Mouse (Mus musculus): ENCODE measurements around the gene Prune2. TPM values are rescaled to one million over a fixed set of nuclear protein-coding genes. Genes with fewer than 3 reads are reported as not detected.
"Not testable (repeated sequence)": the region's sequence is repeated elsewhere in the genome, so short reads cannot be mapped to it uniquely, and the experiment has no call there.

The Prune2 gene
- polyA plus RNA-seq, 1 experiment from 2014 or later, result 8.4 TPM

DNA sequence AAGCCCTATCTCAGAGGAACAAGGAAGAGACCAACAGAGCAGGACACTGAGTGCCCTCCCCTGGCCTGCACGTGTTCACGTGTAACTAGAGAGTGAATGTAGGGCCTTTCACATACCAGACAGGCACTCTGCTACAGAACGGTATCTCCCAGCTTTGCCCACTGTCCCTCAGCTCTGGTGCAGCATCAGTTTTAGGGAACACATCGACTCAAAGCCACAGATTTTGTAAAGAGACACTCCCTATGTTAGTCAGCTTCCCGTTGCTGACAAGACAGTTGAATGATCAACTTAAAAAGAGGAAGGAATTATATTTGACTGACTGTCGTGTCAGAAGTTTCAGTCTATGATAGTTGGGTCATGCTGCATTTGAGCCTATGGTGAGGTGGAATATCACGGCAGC is 210.4 kb downstream of the Prune2 start:
- Histone ChIP-seq H3K4me3 (no peak overlapping the region), H3K36me3 (no peaks in the 10 kb centered on the region), H3K4me2 (no peak overlapping the region), H3K4me1 (replicated peaks) (no peaks in the 10 kb centered on the region), H3K9me3 (no peaks in the 10 kb centered on the region), H3K27me3 (no peaks in the 10 kb centered on the region), H3K27ac (replicated peaks) (no peak overlapping the region), H3K9ac (no peak overlapping the region)
- ATAC-seq (ENCODE audit: low read depth), result no peak
- WGBS, result 90% methylated on average over 7 of the region's 7 CpGs

DNA sequence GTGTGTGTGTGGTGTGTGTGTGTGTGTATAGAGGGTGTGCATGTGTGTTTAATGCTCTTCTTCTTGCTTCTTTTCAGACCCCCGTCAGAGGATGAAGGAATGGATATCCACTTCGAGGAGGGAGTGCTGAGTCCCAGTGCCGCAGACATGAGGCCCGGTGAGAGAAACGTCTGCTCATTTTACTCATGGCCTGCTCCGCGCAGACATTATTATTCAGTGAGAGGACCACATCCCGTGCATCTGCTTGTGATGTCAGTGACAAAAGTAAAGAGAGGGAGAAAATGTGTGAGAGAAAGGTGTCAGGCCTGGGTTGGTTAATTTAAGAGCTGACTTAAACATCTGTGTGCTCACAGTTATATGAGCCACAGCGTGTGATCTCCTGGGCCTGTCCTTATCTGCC is 212.3 kb downstream of the Prune2 start:
- H3K36me3 ChIP-seq, result no peaks in the 10 kb centered on the region
- H3K9ac ChIP-seq, result no peak overlapping the region
- ATAC-seq (ENCODE audit: low read depth), result no peak
- 77% methylated on average over 9 of the region's 9 CpGs for WGBS
- no peak overlapping the region for H3K4me2 ChIP-seq
- no peak overlapping the region for H3K4me3 ChIP-seq
- no peaks in the 10 kb centered on the region for H3K27me3 ChIP-seq
- H3K4me1 ChIP-seq (replicated peaks), result no peaks in the 10 kb centered on the region
- H3K9me3 ChIP-seq, result no peaks in the 10 kb centered on the region
- no peak overlapping the region for H3K27ac ChIP-seq (replicated peaks)

DNA sequence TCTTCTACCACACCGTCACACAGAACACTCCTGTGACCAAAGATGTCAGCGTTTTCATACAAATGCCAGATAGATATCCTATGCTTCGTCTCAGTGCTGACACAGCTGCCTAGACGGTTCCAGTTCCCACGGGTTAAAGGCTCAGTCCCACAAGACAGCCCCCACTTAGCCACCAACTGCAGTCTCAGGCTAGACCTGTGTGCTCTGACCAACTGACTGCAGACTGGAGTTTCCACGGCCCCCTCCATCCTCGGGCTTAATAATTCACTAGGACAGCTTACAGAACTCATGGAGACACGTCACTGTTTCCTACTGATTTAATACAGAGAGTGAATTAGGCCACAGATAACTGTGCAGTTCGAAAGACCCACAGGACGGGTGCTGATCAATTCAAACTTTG is 213.8 kb downstream of the Prune2 start:
- Histone ChIP-seq H3K4me2 (no peak overlapping the region), H3K27me3 (no peaks in the 10 kb centered on the region), H3K9ac (no peak overlapping the region), H3K27ac (replicated peaks) (no peak overlapping the region), H3K36me3 (no peaks in the 10 kb centered on the region), H3K9me3 (no peaks in the 10 kb centered on the region), H3K4me3 (no peak overlapping the region), H3K4me1 (replicated peaks) (no peaks in the 10 kb centered on the region)
- ATAC-seq (ENCODE audit: low read depth), result no peak
- WGBS, result 73% methylated on average over 10 of the region's 10 CpGs

- not testable (repeated sequence) for H3K4me2 ChIP-seq; H3K9me3 ChIP-seq; H3K4me1 ChIP-seq (replicated peaks); H3K27ac ChIP-seq (replicated peaks); H3K4me3 ChIP-seq; ATAC-seq (ENCODE audit: low read depth); H3K9ac ChIP-seq; H3K27me3 ChIP-seq; H3K36me3 ChIP-seq
- WGBS, result 85% methylated on average over 2 of the region's 2 CpGs
Measured at GRCm38 (mm10) chr19:17174501-17174900, 218.6 kb downstream of the Prune2 start.

DNA sequence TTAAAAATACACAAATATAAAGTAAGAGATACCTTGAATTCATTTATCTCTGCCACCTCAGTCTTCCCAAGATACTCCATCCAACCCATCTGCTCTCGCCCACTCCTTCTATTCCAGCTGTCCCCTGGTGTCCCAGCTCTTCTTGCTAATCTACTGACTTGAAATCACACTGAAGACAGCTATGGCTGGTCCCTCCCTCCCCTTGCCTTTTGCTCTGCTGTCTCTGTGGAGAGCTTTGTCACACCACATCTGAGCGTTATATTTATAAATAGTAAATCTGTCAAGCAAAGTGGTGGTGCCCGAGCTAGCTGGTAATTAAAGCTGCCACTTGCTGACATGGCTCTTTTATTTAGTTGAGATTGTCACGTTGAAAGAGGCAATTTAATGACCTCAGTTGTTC is 224.6 kb downstream of the Prune2 start:
- 10% methylated on average over 4 of the region's 4 CpGs for WGBS
- ATAC-seq (ENCODE audit: low read depth), result no peak

DNA sequence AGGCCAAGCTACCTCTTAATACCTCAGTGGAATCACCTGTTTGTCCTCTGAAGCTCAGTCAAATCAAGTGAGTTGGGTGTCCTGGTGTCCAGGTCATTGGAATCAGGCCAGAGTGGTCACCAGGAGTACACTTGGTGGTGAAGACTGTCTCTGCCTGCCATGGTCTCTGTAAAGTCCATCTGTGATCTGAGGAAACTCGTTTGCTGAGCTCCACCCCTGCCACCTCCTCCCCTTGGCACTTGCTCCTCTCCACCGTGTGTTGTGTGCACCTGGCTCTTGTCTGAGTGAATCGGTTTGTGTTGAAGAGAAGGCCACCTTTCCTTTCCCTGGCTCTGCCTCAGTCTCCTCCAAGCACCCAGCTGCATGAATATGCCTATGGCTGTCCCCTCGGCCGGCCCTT is 238.8 kb downstream of the Prune2 start:
- Histone ChIP-seq H3K4me3 (no peak overlapping the region), H3K27me3 (no peaks in the 10 kb centered on the region), H3K36me3 (no peaks in the 10 kb centered on the region), H3K4me2 (no peak overlapping the region), H3K9ac (no peak overlapping the region), H3K27ac (replicated peaks) (no peak overlapping the region), H3K4me1 (replicated peaks) (no peaks in the 10 kb centered on the region), H3K9me3 (no peaks in the 10 kb centered on the region)
- ATAC-seq (ENCODE audit: low read depth), result no peak
- 85% methylated on average over 5 of the region's 5 CpGs for WGBS

More for the DNA sequence above, 224.6 kb downstream of the Prune2 start:
- no peak overlapping the region for H3K4me2 ChIP-seq
- no peak overlapping the region for H3K9ac ChIP-seq
- H3K4me3 ChIP-seq, result no peak overlapping the region
- no peaks in the 10 kb centered on the region for H3K9me3 ChIP-seq
- no peaks in the 10 kb centered on the region for H3K4me1 ChIP-seq (replicated peaks)
- no peak overlapping the region for H3K27ac ChIP-seq (replicated peaks)
- no peaks in the 10 kb centered on the region for H3K36me3 ChIP-seq
- H3K27me3 ChIP-seq, result no peaks in the 10 kb centered on the region

DNA sequence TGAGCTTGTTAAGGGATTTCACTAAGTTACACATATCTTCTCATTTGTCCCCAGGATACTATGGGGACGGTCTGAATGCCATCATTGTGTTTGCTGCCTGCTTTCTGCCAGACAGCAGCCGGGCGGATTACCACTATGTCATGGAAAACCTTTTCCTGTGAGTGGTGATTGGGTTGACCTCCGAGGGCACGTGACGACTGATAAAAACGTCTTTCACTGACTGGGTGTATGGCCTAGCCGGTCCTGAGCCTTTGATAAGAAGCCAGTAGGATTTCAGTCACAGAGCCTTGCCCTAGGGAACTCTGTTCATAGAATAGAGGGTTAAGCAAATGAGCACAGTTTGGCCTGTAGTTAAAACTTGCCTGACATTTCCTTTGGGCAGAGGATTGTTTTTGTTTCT is 243.1 kb downstream of the Prune2 start:
- H3K27me3 ChIP-seq, result no peaks in the 10 kb centered on the region
- H3K36me3 ChIP-seq, result no peaks in the 10 kb centered on the region

GRCm38 (mm10) chr19:17207141-17207540 is 251.2 kb downstream of the Prune2 start:
- Histone ChIP-seq H3K9me3 (no peaks in the 10 kb centered on the region), H3K4me1 (replicated peaks) (no peaks in the 10 kb centered on the region), H3K4me2 (no peak overlapping the region), H3K36me3 (no peaks in the 10 kb centered on the region), H3K27me3 (no peaks in the 10 kb centered on the region), H3K9ac (no peak overlapping the region), H3K4me3 (no peak overlapping the region), H3K27ac (replicated peaks) (no peak overlapping the region)
- ATAC-seq (ENCODE audit: low read depth), result no peak
- WGBS, result 86% methylated on average over 7 of the region's 7 CpGs

More for the DNA sequence above, 243.1 kb downstream of the Prune2 start:
- H3K4me3 ChIP-seq, result no peak overlapping the region
- H3K9ac ChIP-seq, result no peak overlapping the region
- no peak overlapping the region for H3K27ac ChIP-seq (replicated peaks)
- no peak for ATAC-seq (ENCODE audit: low read depth)
- no peaks in the 10 kb centered on the region for H3K4me1 ChIP-seq (replicated peaks)
- H3K4me2 ChIP-seq, result no peak overlapping the region
- H3K9me3 ChIP-seq, result no peaks in the 10 kb centered on the region
- 69% methylated on average over 8 of the region's 8 CpGs for WGBS

GRCm38 (mm10) chr19:17210541-17210940 is 254.6 kb downstream of the Prune2 start:
- Histone ChIP-seq H3K9me3 (no peaks in the 10 kb centered on the region), H3K27me3 (no peaks in the 10 kb centered on the region), H3K9ac (no peak overlapping the region), H3K4me1 (replicated peaks) (no peaks in the 10 kb centered on the region), H3K36me3 (no peaks in the 10 kb centered on the region), H3K27ac (replicated peaks) (no peak overlapping the region), H3K4me2 (no peak overlapping the region), H3K4me3 (no peak overlapping the region)
- no peak for ATAC-seq (ENCODE audit: low read depth)
- 82% methylated on average over 3 of the region's 3 CpGs for WGBS

DNA sequence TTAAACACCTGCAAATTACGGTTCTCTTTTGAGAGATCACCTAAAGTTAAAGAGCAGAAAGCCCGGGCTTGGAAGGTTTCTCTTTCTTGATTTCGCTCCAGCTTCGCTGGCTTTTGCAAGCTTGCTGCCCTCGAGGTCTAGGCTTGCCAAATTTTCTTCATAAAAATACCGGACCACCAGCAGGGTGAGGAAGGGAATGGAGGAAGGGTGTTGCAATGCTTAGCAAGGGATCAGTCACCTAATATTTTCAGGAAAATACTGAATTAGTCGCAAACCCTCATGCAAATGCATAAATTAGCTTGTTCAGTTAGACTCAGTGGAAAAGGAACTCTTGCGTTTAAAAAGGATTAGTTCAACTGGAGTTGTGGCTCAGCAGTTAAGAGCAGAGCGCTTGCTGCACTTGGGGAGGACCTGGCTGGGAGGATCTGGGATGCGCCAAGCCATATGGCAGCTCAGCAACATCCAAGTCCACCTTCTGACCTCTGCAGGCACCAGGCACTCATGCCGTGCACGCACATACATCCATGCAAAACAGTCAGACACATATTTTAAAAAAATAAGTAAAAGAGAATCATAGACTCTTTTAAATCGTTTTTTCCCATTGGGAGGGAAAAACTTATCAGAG is 259.1 kb downstream of the Prune2 start:
- H3K9ac ChIP-seq, result no peak overlapping the region
- H3K4me2 ChIP-seq, result no peak overlapping the region
- H3K4me3 ChIP-seq, result no peak overlapping the region
- ATAC-seq (ENCODE audit: low read depth), result no peak
- H3K27me3 ChIP-seq, result no peaks in the 10 kb centered on the region
- H3K9me3 ChIP-seq, result no peaks in the 10 kb centered on the region
- no peak overlapping the region for H3K27ac ChIP-seq (replicated peaks)
- no peaks in the 10 kb centered on the region for H3K36me3 ChIP-seq
- WGBS, result 84% methylated on average over 13 of the region's 13 CpGs
- no peaks in the 10 kb centered on the region for H3K4me1 ChIP-seq (replicated peaks)

- 76% methylated on average over 3 of the region's 3 CpGs for WGBS
- no peak for ATAC-seq (ENCODE audit: low read depth)
- no peaks in the 10 kb centered on the region for H3K36me3 ChIP-seq
Measured at GRCm38 (mm10) chr19:17218195-17218594, 262.3 kb downstream of the Prune2 start.

DNA sequence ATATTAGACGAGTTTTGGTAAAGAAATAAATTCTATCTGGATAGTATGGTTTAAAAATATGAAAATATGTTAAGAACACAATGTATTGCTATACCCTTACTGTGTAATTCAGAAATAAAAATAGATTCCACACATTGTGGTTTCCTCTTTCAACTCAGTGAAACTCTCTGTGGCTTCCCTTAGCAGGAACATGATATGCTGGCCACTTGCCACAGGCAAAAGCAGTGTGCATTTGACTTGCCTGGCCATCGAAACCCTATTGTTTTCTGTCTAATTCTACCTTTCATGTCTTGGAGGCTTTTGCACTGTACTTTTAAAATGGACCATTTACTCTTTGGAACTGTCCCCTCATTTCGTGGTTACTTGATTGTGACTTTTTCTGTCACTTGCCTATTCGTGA is 267.9 kb downstream of the Prune2 start:
- Histone ChIP-seq H3K27ac (replicated peaks) (no peak overlapping the region), H3K4me1 (replicated peaks) (no peaks in the 10 kb centered on the region), H3K4me3 (no peak overlapping the region), H3K27me3 (no peaks in the 10 kb centered on the region), H3K4me2 (no peak overlapping the region), H3K9me3 (no peaks in the 10 kb centered on the region), H3K36me3 (no peaks in the 10 kb centered on the region), H3K9ac (no peak overlapping the region)
- ATAC-seq (ENCODE audit: low read depth), result no peak
- 86% methylated on average over 4 of the region's 4 CpGs for WGBS

More at GRCm38 (mm10) chr19:17218195-17218594, 262.3 kb downstream of the Prune2 start:
- Histone ChIP-seq H3K4me1 (replicated peaks) (no peaks in the 10 kb centered on the region), H3K9ac (no peak overlapping the region), H3K9me3 (no peaks in the 10 kb centered on the region), H3K27ac (replicated peaks) (no peak overlapping the region), H3K4me3 (no peak overlapping the region), H3K4me2 (no peak overlapping the region), H3K27me3 (no peaks in the 10 kb centered on the region)

DNA sequence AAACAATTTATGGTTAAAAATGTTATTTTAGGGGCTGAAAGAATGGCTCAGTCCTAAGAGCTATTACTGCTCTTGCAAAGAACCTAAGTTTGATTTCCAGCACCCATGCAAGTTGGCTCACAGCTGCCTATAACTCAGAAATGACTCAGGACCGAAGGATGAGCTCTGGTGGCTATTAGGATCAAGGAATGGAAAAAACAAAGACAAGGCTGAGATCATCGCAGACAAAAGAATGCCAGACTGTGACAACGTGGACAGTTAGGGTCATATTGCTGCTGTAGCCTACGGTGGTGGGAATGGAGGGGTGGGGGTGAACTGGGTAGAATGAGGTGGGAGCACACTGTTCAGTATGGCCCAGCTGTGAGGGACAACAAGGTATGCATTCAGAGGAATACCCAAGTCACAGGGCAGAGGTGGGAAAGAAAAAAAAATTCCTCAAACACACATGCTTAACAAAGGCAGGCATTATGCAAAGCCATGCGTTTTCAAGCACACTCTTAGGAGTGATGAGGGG is 269.7 kb downstream of the Prune2 start:
- 54% methylated on average over 5 of the region's 5 CpGs for WGBS
- H3K4me3 ChIP-seq, result no peak overlapping the region
- H3K36me3 ChIP-seq, result no peaks in the 10 kb centered on the region
- H3K4me1 ChIP-seq (replicated peaks), result no peaks in the 10 kb centered on the region
- ATAC-seq (ENCODE audit: low read depth), result no peak
- H3K9ac ChIP-seq, result no peak overlapping the region
- no peak overlapping the region for H3K4me2 ChIP-seq
- H3K27ac ChIP-seq (replicated peaks), result no peak overlapping the region
- no peaks in the 10 kb centered on the region for H3K27me3 ChIP-seq
- no peaks in the 10 kb centered on the region for H3K9me3 ChIP-seq
